ENCODE assay signal across 8 mouse cellular contexts in genomic region chr7:28375176-28375921, GRCm38 (mm10). TPM values are rescaled to one million over a fixed set of nuclear protein-coding genes. Genes with fewer than 3 reads are reported as not detected.
DNase-seq lines count a peak whose midpoint lies in the region; ATAC-seq and TF ChIP-seq lines count a peak whose summit lies in the region.

No protein-coding gene starts in this region.

- H3K4me3 ChIP-seq in bone marrow, adult 2 months (replicated peaks; ENCODE audit: control insufficient read depth, low read depth, low read length), result peak overlapping the region; percentile 56
- H3K4me3 ChIP-seq in embryonic facial prominence, embryonic 15.5 days (replicated peaks), result peak overlapping the region; percentile 81
- H3K4me3 ChIP-seq in heart, embryonic 11.5 days (ENCODE audit: low read depth, low read length), result peak overlapping the region; percentile 44
- peak overlapping the region; percentile 75 for H3K4me3 ChIP-seq in kidney, embryonic 15.5 days (replicated peaks)
- peak overlapping the region; percentile 55 to 59 for H3K4me3 ChIP-seq in liver, embryonic 14.5 days (ENCODE audit: insufficient read depth in 1 of 2, low read depth in 2 of 2, low read length in 2 of 2)
- peak overlapping the region; percentile 32 for H3K4me3 ChIP-seq in stomach, embryonic 15.5 days (replicated peaks)

- H3K9me3 ChIP-seq in embryonic facial prominence, embryonic 15.5 days (replicated peaks), result no peaks in the 10 kb centered on the region
- no peaks in the 10 kb centered on the region for H3K9me3 ChIP-seq in heart, embryonic 11.5 days (replicated peaks; ENCODE audit: control insufficient read depth, low read length)
- H3K9me3 ChIP-seq in kidney, embryonic 15.5 days (replicated peaks), result no peaks in the 10 kb centered on the region
- H3K9me3 ChIP-seq in liver, embryonic 14.5 days (ENCODE audit: control insufficient read depth, low read length), result no peaks in the 10 kb centered on the region
- no peaks in the 10 kb centered on the region for H3K9me3 ChIP-seq in stomach, embryonic 15.5 days

- H3K27me3 ChIP-seq in embryonic facial prominence, embryonic 15.5 days, result no peaks in the 10 kb centered on the region
- H3K27me3 ChIP-seq in heart, embryonic 11.5 days (ENCODE audit: control insufficient read depth, insufficient read depth, low read length), result no peaks in the 10 kb centered on the region
- no peaks in the 10 kb centered on the region for H3K27me3 ChIP-seq in kidney, embryonic 15.5 days
- peaks cover 12% of the 10 kb centered on the region for H3K27me3 ChIP-seq in liver, embryonic 14.5 days (ENCODE audit: control insufficient read depth, insufficient read depth, low read length)
- no peaks in the 10 kb centered on the region for H3K27me3 ChIP-seq in stomach, embryonic 15.5 days (replicated peaks)

- TF ChIP-seq CTCF in bone marrow, adult 2 months (IDR thresholded peaks at IDR 0.05; ENCODE audit: control insufficient read depth, insufficient read depth, low read length), result no peak
- TF ChIP-seq CTCF in liver, embryonic 14.5 days (IDR thresholded peaks at IDR 0.05; ENCODE audit: low read depth), result no peak

- H3K36me3 ChIP-seq in embryonic facial prominence, embryonic 15.5 days, result peaks cover 8% of the 10 kb centered on the region; the same call in 1 of the 2 replicates
- H3K36me3 ChIP-seq in heart, embryonic 11.5 days (ENCODE audit: control insufficient read depth, insufficient read depth, low read length), result no peaks in the 10 kb centered on the region
- 0 out of 2 replicates have a peak, but pooled peaks cover 3% of the 10 kb centered on the region for H3K36me3 ChIP-seq in kidney, embryonic 15.5 days
- no peaks in the 10 kb centered on the region for H3K36me3 ChIP-seq in liver, embryonic 14.5 days (replicated peaks; ENCODE audit: control insufficient read depth, insufficient read depth, low read depth)
- peaks cover 8% of the 10 kb centered on the region; the same call in 1 of the 2 replicates for H3K36me3 ChIP-seq in stomach, embryonic 15.5 days

- WGBS in bone marrow, adult 2 months, result 0% methylated on average over 36 of the region's 36 CpGs
- WGBS in embryonic facial prominence, embryonic 15.5 days, result 1% methylated on average over 35 of the region's 36 CpGs
- WGBS in heart, embryonic 11.5 days (ENCODE audit: insufficient replicate concordance), result under 1% methylated on average over 29 of the region's 36 CpGs
- under 1% methylated on average over 36 of the region's 36 CpGs for WGBS in kidney, embryonic 15.5 days
- 2% methylated on average over 33 of the region's 36 CpGs for WGBS in liver, embryonic 14.5 days (ENCODE audit: insufficient replicate concordance)
- WGBS in stomach, embryonic 15.5 days, result under 1% methylated on average over 34 of the region's 36 CpGs

- peak; percentile 96 for DNase-seq in CD4-positive helper T cell, adult 2 months (ENCODE audit: low read depth, low spot score)
- peak; percentile 74 to 81 (median 77) for DNase-seq in liver, embryonic 14.5 days (ENCODE audit: low read depth in 3 of 3, low spot score in 3 of 3)
- DNase-seq in natural killer cell, adult 2 months (ENCODE audit: low spot score in 2 of 2), result peak; percentile 87 to 91

- peak overlapping the region; percentile 96 for H3K27ac ChIP-seq in bone marrow, adult 2 months (ENCODE audit: control insufficient read depth, insufficient read depth, low read depth, low read length, poor library complexity)
- peak overlapping the region; percentile 98 for H3K27ac ChIP-seq in embryonic facial prominence, embryonic 15.5 days (replicated peaks)
- H3K27ac ChIP-seq in heart, embryonic 11.5 days (ENCODE audit: low read depth, low read length), result peak overlapping the region; percentile 99
- H3K27ac ChIP-seq in kidney, embryonic 15.5 days, result peak overlapping the region; percentile 100
- H3K27ac ChIP-seq in liver, embryonic 14.5 days, result peak overlapping the region; percentile 90
- peak overlapping the region; percentile 100 for H3K27ac ChIP-seq in stomach, embryonic 15.5 days

- no peak for TF ChIP-seq EP300 in liver, embryonic 14.5 days (IDR thresholded peaks at IDR 0.05; ENCODE audit: low read depth)

- peaks cover 1% of the 10 kb centered on the region; the same call in 1 of the 2 replicates for H3K4me1 ChIP-seq in bone marrow, adult 2 months (ENCODE audit: control insufficient read depth, insufficient read depth, low read length)
- peaks cover 69% of the 10 kb centered on the region for H3K4me1 ChIP-seq in embryonic facial prominence, embryonic 15.5 days
- peaks cover 45% of the 10 kb centered on the region for H3K4me1 ChIP-seq in heart, embryonic 11.5 days (ENCODE audit: control insufficient read depth, insufficient read depth, low read length)
- H3K4me1 ChIP-seq in kidney, embryonic 15.5 days, result peaks cover 72% of the 10 kb centered on the region
- peaks cover 36 to 41% of the 10 kb centered on the region in 2 experiments for H3K4me1 ChIP-seq in liver, embryonic 14.5 days (replicated peaks; ENCODE audit: control insufficient read depth in 2 of 2, insufficient read depth in 2 of 2, low read length in 1 of 2)
- H3K4me1 ChIP-seq in stomach, embryonic 15.5 days, result peaks cover 40% of the 10 kb centered on the region

- peak; percentile 88; the same call in 1 of the 2 replicates for TF ChIP-seq POLR2A in bone marrow, adult 2 months (IDR thresholded peaks at IDR 0.05; ENCODE audit: borderline replicate concordance, control insufficient read depth, low read depth, low read length)

- H3K4me2 ChIP-seq in embryonic facial prominence, embryonic 15.5 days (replicated peaks), result peak overlapping the region; percentile 87
- peak overlapping the region; percentile 96 for H3K4me2 ChIP-seq in heart, embryonic 11.5 days
- H3K4me2 ChIP-seq in kidney, embryonic 15.5 days, result peak overlapping the region; percentile 88
- H3K4me2 ChIP-seq in liver, embryonic 14.5 days (ENCODE audit: low read depth), result peak overlapping the region; percentile 97
- H3K4me2 ChIP-seq in stomach, embryonic 15.5 days, result peak overlapping the region; percentile 82

- peak overlapping the region; percentile 44 for H3K9ac ChIP-seq in embryonic facial prominence, embryonic 15.5 days
- H3K9ac ChIP-seq in heart, embryonic 11.5 days (ENCODE audit: low read depth, low read length), result peak overlapping the region; percentile 91
- H3K9ac ChIP-seq in kidney, embryonic 15.5 days, result peak overlapping the region; percentile 57
- peak overlapping the region; percentile 72 for H3K9ac ChIP-seq in liver, embryonic 14.5 days (replicated peaks)
- peak overlapping the region; percentile 50; the same call in 1 of the 2 replicates for H3K9ac ChIP-seq in stomach, embryonic 15.5 days

- peak; percentile 60 for ATAC-seq in embryonic facial prominence, embryonic 15.5 days (ENCODE audit: insufficient number of reproducible peaks, low FRiP score, low TSS enrichment, low read depth)
- peak; percentile 59 for ATAC-seq in heart, embryonic 11.5 days (replicated peaks; ENCODE audit: insufficient number of reproducible peaks, low FRiP score, low TSS enrichment)
- peak; percentile 46 for ATAC-seq in kidney, embryonic 15.5 days (replicated peaks; ENCODE audit: low FRiP score)
- peak; percentile 44 for ATAC-seq in liver, embryonic 14.5 days (ENCODE audit: insufficient read depth)
- ATAC-seq in stomach, embryonic 15.5 days (ENCODE audit: insufficient read depth, low FRiP score, low read depth), result peak; percentile 45

RNA-seq across cellular contexts. Expression of gene Plekhg2, which starts 3.0 kb away (rescaled TPM):
- 15.6 and 26.3 TPM in 2 replicates for polyA plus RNA-seq in bone marrow, adult 2 months (2011; ENCODE audit: insufficient read depth, insufficient read length, low replicate concordance, missing spikeins)
- polyA plus RNA-seq in embryonic facial prominence, embryonic 15.5 days (2015; fragmentation: Nextera tagmentation; extraction: Ambion mirVana), result 66.8 and 76.1 TPM in 2 replicates
- polyA plus RNA-seq in heart, embryonic 11.5 days (2014; fragmentation: Nextera tagmentation; extraction: Ambion mirVana), result 44.6 and 47.8 TPM in 2 replicates
- 69.9 and 84.6 TPM in 2 replicates for polyA plus RNA-seq in kidney, embryonic 15.5 days (2015; fragmentation: Nextera tagmentation; extraction: Ambion mirVana)
- polyA plus RNA-seq in liver, embryonic 14.5 days (2012; rRNA removed), result 3.2 and 3.3 TPM in 2 replicates
- 2.7 and 3.4 TPM in 2 replicates for polyA plus RNA-seq in liver, embryonic 14.5 days (2014; fragmentation: Nextera tagmentation; extraction: Ambion mirVana)
- 48.4 and 52.3 TPM in 2 replicates for polyA plus RNA-seq in stomach, embryonic 15.5 days (2015; fragmentation: Nextera tagmentation; extraction: Ambion mirVana)

RNA-seq across cellular contexts. Expression of gene Zfp36, which starts 4.7 kb away (rescaled TPM):
- polyA plus RNA-seq in bone marrow, adult 2 months (2011; ENCODE audit: insufficient read depth, insufficient read length, low replicate concordance, missing spikeins), result 25.5 and 53.7 TPM in 2 replicates
- polyA plus RNA-seq in embryonic facial prominence, embryonic 15.5 days (2015; fragmentation: Nextera tagmentation; extraction: Ambion mirVana), result 20.2 and 23.5 TPM in 2 replicates
- polyA plus RNA-seq in heart, embryonic 11.5 days (2014; fragmentation: Nextera tagmentation; extraction: Ambion mirVana), result 10.9 and 11.6 TPM in 2 replicates
- 16.2 TPM in 2 replicates for polyA plus RNA-seq in kidney, embryonic 15.5 days (2015; fragmentation: Nextera tagmentation; extraction: Ambion mirVana)
- 3.9 and 5.1 TPM in 2 replicates for polyA plus RNA-seq in liver, embryonic 14.5 days (2012; rRNA removed)
- 4.6 and 5.0 TPM in 2 replicates for polyA plus RNA-seq in liver, embryonic 14.5 days (2014; fragmentation: Nextera tagmentation; extraction: Ambion mirVana)
- 20.2 and 21.4 TPM in 2 replicates for polyA plus RNA-seq in stomach, embryonic 15.5 days (2015; fragmentation: Nextera tagmentation; extraction: Ambion mirVana)

RNA-seq across cellular contexts. Expression of gene Med29, which starts 17.2 kb away (rescaled TPM):
- polyA plus RNA-seq in bone marrow, adult 2 months (2011; ENCODE audit: insufficient read depth, insufficient read length, low replicate concordance, missing spikeins), result 12.0 and 24.2 TPM in 2 replicates
- polyA plus RNA-seq in embryonic facial prominence, embryonic 15.5 days (2015; fragmentation: Nextera tagmentation; extraction: Ambion mirVana), result 47.7 and 52.1 TPM in 2 replicates
- polyA plus RNA-seq in heart, embryonic 11.5 days (2014; fragmentation: Nextera tagmentation; extraction: Ambion mirVana), result 46.4 and 54.3 TPM in 2 replicates
- 52.6 and 57.7 TPM in 2 replicates for polyA plus RNA-seq in kidney, embryonic 15.5 days (2015; fragmentation: Nextera tagmentation; extraction: Ambion mirVana)
- polyA plus RNA-seq in liver, embryonic 14.5 days (2012; rRNA removed), result 21.0 and 22.2 TPM in 2 replicates
- polyA plus RNA-seq in liver, embryonic 14.5 days (2014; fragmentation: Nextera tagmentation; extraction: Ambion mirVana), result 25.7 and 27.2 TPM in 2 replicates
- 44.8 and 47.4 TPM in 2 replicates for polyA plus RNA-seq in stomach, embryonic 15.5 days (2015; fragmentation: Nextera tagmentation; extraction: Ambion mirVana)

RNA-seq across cellular contexts. Expression of gene Paf1, which starts 17.4 kb away (rescaled TPM):
- polyA plus RNA-seq in bone marrow, adult 2 months (2011; ENCODE audit: insufficient read depth, insufficient read length, low replicate concordance, missing spikeins), result 136 and 209 TPM in 2 replicates
- 78.9 and 84.9 TPM in 2 replicates for polyA plus RNA-seq in embryonic facial prominence, embryonic 15.5 days (2015; fragmentation: Nextera tagmentation; extraction: Ambion mirVana)
- 70.2 and 81.4 TPM in 2 replicates for polyA plus RNA-seq in heart, embryonic 11.5 days (2014; fragmentation: Nextera tagmentation; extraction: Ambion mirVana)
- 86.8 and 100 TPM in 2 replicates for polyA plus RNA-seq in kidney, embryonic 15.5 days (2015; fragmentation: Nextera tagmentation; extraction: Ambion mirVana)
- polyA plus RNA-seq in liver, embryonic 14.5 days (2012; rRNA removed), result 25.2 and 40.4 TPM in 2 replicates
- polyA plus RNA-seq in liver, embryonic 14.5 days (2014; fragmentation: Nextera tagmentation; extraction: Ambion mirVana), result 15.0 and 18.3 TPM in 2 replicates
- 76.5 and 79.0 TPM in 2 replicates for polyA plus RNA-seq in stomach, embryonic 15.5 days (2015; fragmentation: Nextera tagmentation; extraction: Ambion mirVana)

RNA-seq across cellular contexts. Expression of gene Rps16, which starts 24.9 kb away (rescaled TPM):
- 838 and 1,358 TPM in 2 replicates for polyA plus RNA-seq in bone marrow, adult 2 months (2011; ENCODE audit: insufficient read depth, insufficient read length, low replicate concordance, missing spikeins)
- 1,000 and 1,004 TPM in 2 replicates for polyA plus RNA-seq in embryonic facial prominence, embryonic 15.5 days (2015; fragmentation: Nextera tagmentation; extraction: Ambion mirVana)
- 750 and 792 TPM in 2 replicates for polyA plus RNA-seq in heart, embryonic 11.5 days (2014; fragmentation: Nextera tagmentation; extraction: Ambion mirVana)
- polyA plus RNA-seq in kidney, embryonic 15.5 days (2015; fragmentation: Nextera tagmentation; extraction: Ambion mirVana), result 995 and 1,159 TPM in 2 replicates
- 512 and 1,209 TPM in 2 replicates for polyA plus RNA-seq in liver, embryonic 14.5 days (2012; rRNA removed)
- 874 and 900 TPM in 2 replicates for polyA plus RNA-seq in liver, embryonic 14.5 days (2014; fragmentation: Nextera tagmentation; extraction: Ambion mirVana)
- polyA plus RNA-seq in stomach, embryonic 15.5 days (2015; fragmentation: Nextera tagmentation; extraction: Ambion mirVana), result 826 and 1,031 TPM in 2 replicates

Comparison
In these comparisons a context has a peak if more than half of its experiments do, and no peak if none do; other contexts are left out.
1. Peak in every context shown above with its lines: DNase-seq, ATAC-seq, H3K4me3 ChIP-seq and H3K27ac ChIP-seq.